Comparison of ENCODE assay signal across 9 mouse cellular contexts in genomic region chr13:48227712-48228111, GRCm38 (mm10). TPM values are rescaled to one million over a fixed set of nuclear protein-coding genes. Genes with fewer than 3 reads are reported as not detected.
A peak's percentile ranks its signal among the peaks of the same experiment; 100 is the strongest.
DNase-seq lines count a peak whose midpoint lies in the region; ATAC-seq and TF ChIP-seq lines count a peak whose summit lies in the region.
"Had no signal": no experiment of that assay in that cellular context is flagged by ENCODE, and none has a peak within 500 bp of the region (broad histone marks: within the 10 kb centered on the region; RNA-seq: fewer than 3 reads in every experiment).

No protein-coding gene starts in this region.

- peak; percentile 12 for TF ChIP-seq POLR2A in ES-Bruce4 (IDR thresholded peaks at IDR 0.05; ENCODE audit: insufficient read depth, low read length)

- H3K4me2 ChIP-seq in forebrain, embryonic 16.5 days (ENCODE audit: low read length): peak overlapping the region; percentile 72
- H3K4me2 ChIP-seq in liver, embryonic 12.5 days: peak overlapping the region; percentile 60
- H3K4me2 ChIP-seq in neural tube, embryonic 11.5 days (ENCODE audit: low read depth): peak overlapping the region; percentile 62

- ATAC-seq in forebrain, embryonic 16.5 days: peak; percentile 98
- peak; percentile 86 for ATAC-seq in liver, embryonic 12.5 days
- ATAC-seq in neural tube, embryonic 11.5 days (ENCODE audit: insufficient read depth, low FRiP score, low TSS enrichment): peak; percentile 98

- intact Hi-C loops in heart, postnatal 10 days (cut with DNase I): loop anchor here (1.0 kb wide), 1 partner anchor 35 kb away; no protein-coding TSS in a partner anchor

- no peaks in the 10 kb centered on the region; the same call in 1 of the 2 replicates for H3K27me3 ChIP-seq in ES-Bruce4 (ENCODE audit: control insufficient read depth, insufficient read depth, low read length, poor library complexity, severe bottlenecking)
- no peaks in the 10 kb centered on the region for H3K27me3 ChIP-seq in forebrain, embryonic 16.5 days (replicated peaks; ENCODE audit: control insufficient read depth, insufficient read depth, low read length)
- peaks cover 22% of the 10 kb centered on the region for H3K27me3 ChIP-seq in liver, embryonic 12.5 days (replicated peaks)
- H3K27me3 ChIP-seq in neural tube, embryonic 11.5 days (ENCODE audit: control insufficient read depth, insufficient read depth, low read length): no peaks in the 10 kb centered on the region

- peak; percentile 87 for DNase-seq in cerebellum, adult 11-12 months
- DNase-seq in heart, postnatal 10 days: peak; percentile 97 to 98
- DNase-seq in kidney, postnatal 36 days: peak; percentile 98
- DNase-seq in neural tube, embryonic 11.5 days (ENCODE audit: low spot score): peak; percentile 99
- peak; percentile 97 for DNase-seq in testis, postnatal 10 days (ENCODE audit: low spot score)

- no peaks in the 10 kb centered on the region for H3K36me3 ChIP-seq in ES-Bruce4 (ENCODE audit: control insufficient read depth, insufficient read depth, low read length, poor library complexity, severe bottlenecking)
- no peaks in the 10 kb centered on the region for H3K36me3 ChIP-seq in forebrain, embryonic 16.5 days (ENCODE audit: control insufficient read depth, insufficient read depth)
- no peaks in the 10 kb centered on the region for H3K36me3 ChIP-seq in liver, embryonic 12.5 days
- H3K36me3 ChIP-seq in neural tube, embryonic 11.5 days (ENCODE audit: control insufficient read depth, insufficient read depth, low read length): no peaks in the 10 kb centered on the region
- H3K36me3 ChIP-seq: G1E had no signal

- peak overlapping the region; percentile 28; the same call in 1 of the 2 replicates for H3K27ac ChIP-seq in ES-Bruce4 (ENCODE audit: insufficient read depth, low read length)
- peak overlapping the region; percentile 82 for H3K27ac ChIP-seq in forebrain, embryonic 16.5 days (ENCODE audit: low read length)
- 0 out of 2 replicates have a peak overlapping the region, but pooled peaks have one; percentile 25 for H3K27ac ChIP-seq in liver, embryonic 12.5 days
- peak overlapping the region; percentile 92 for H3K27ac ChIP-seq in neural tube, embryonic 11.5 days (ENCODE audit: low read depth, low read length)

- H3K9me3 ChIP-seq in ES-Bruce4 (replicated peaks; ENCODE audit: control insufficient read depth, insufficient read depth, low read length, poor library complexity, severe bottlenecking): no peaks in the 10 kb centered on the region
- no peaks in the 10 kb centered on the region for H3K9me3 ChIP-seq in forebrain, embryonic 16.5 days (ENCODE audit: control insufficient read depth, low read length)
- no peaks in the 10 kb centered on the region for H3K9me3 ChIP-seq in liver, embryonic 12.5 days (replicated peaks)
- H3K9me3 ChIP-seq in neural tube, embryonic 11.5 days (ENCODE audit: control insufficient read depth, low read length): no peaks in the 10 kb centered on the region

- peak overlapping the region; percentile 81 for H3K4me3 ChIP-seq in ES-Bruce4 (ENCODE audit: low read depth, low read length)
- peak overlapping the region; percentile 49 for H3K4me3 ChIP-seq in forebrain, embryonic 16.5 days (replicated peaks; ENCODE audit: low read length)
- H3K4me3 ChIP-seq in liver, embryonic 12.5 days: peak overlapping the region; percentile 37
- H3K4me3 ChIP-seq in neural tube, embryonic 11.5 days (ENCODE audit: low read depth, low read length): peak overlapping the region; percentile 28

- TF ChIP-seq EP300 in ES-Bruce4 (IDR thresholded peaks at IDR 0.05; ENCODE audit: insufficient read depth, low read depth, low read length): peak; percentile 63; the same call in 1 of the 2 replicates

- H3K4me1 ChIP-seq in ES-Bruce4 (ENCODE audit: control insufficient read depth, insufficient read depth, low read length): no peaks in the 10 kb centered on the region
- peaks cover 21% of the 10 kb centered on the region for H3K4me1 ChIP-seq in forebrain, embryonic 16.5 days (replicated peaks; ENCODE audit: control insufficient read depth, insufficient read depth, low read length)
- H3K4me1 ChIP-seq in liver, embryonic 12.5 days: peaks cover 6% of the 10 kb centered on the region; the same call in 1 of the 2 replicates
- H3K4me1 ChIP-seq in neural tube, embryonic 11.5 days (ENCODE audit: control insufficient read depth, insufficient read depth, low read length): peaks cover 5% of the 10 kb centered on the region

- WGBS in forebrain, embryonic 16.5 days: under 1% methylated on average over 38 of the region's 38 CpGs
- under 1% methylated on average over 38 of the region's 38 CpGs for WGBS in liver, embryonic 12.5 days (ENCODE audit: insufficient replicate concordance)
- WGBS in neural tube, embryonic 11.5 days: 0% methylated on average over 38 of the region's 38 CpGs

- TF ChIP-seq CTCF in ES-Bruce4 (IDR thresholded peaks at IDR 0.05; ENCODE audit: low read depth, low read length): no peak

- peak overlapping the region; percentile 90 for H3K9ac ChIP-seq in ES-Bruce4 (ENCODE audit: low read depth, poor library complexity, severe bottlenecking)
- peak overlapping the region; percentile 62 for H3K9ac ChIP-seq in forebrain, embryonic 16.5 days (replicated peaks; ENCODE audit: low read depth, low read length)
- no peak overlapping the region for H3K9ac ChIP-seq in liver, embryonic 12.5 days
- H3K9ac ChIP-seq in neural tube, embryonic 11.5 days (ENCODE audit: low read length): peak overlapping the region; percentile 69

RNA-seq across cellular contexts. Expression of gene Id4, which starts 33.3 kb away (rescaled TPM):
- 4.1 and 4.9 TPM in 2 replicates for polyA plus RNA-seq in ES-Bruce4 (2011; ENCODE audit: insufficient read depth, insufficient read length, low read depth, missing spikeins)
- polyA plus RNA-seq in forebrain, embryonic 16.5 days (2015; fragmentation: Nextera tagmentation; extraction: Ambion mirVana): 72.7 and 77.9 TPM in 2 replicates
- total RNA-seq in heart, postnatal 10 days (2021): 1 to 10 TPM; 2.3 to 2.8 TPM
- 0.54 and 0.67 TPM in 2 replicates for polyA plus RNA-seq in liver, embryonic 12.5 days (2016; fragmentation: Nextera tagmentation; extraction: Ambion mirVana)
- 49.5 and 52.5 TPM in 2 replicates for polyA plus RNA-seq in neural tube, embryonic 11.5 days (2014; fragmentation: Nextera tagmentation; extraction: Ambion mirVana)
- total RNA-seq: G1E had no signal
- polyA plus RNA-seq: G1E had no signal

Comparison
In these comparisons a context has a peak if more than half of its experiments do, and no peak if none do; other contexts are left out.
1. Peak in every context shown above with its lines: DNase-seq, ATAC-seq, H3K4me3 ChIP-seq and H3K27ac ChIP-seq.
2. H3K27ac ChIP-seq: peak in every context shown above with its lines; median percentile 92 in neural tube, embryonic 11.5 days; 82 in forebrain, embryonic 16.5 days; 28 in ES-Bruce4; 25 in liver, embryonic 12.5 days.
3. H3K4me3 ChIP-seq: peak in every context shown above with its lines; median percentile 81 in ES-Bruce4; 49 in forebrain, embryonic 16.5 days; 37 in liver, embryonic 12.5 days; 28 in neural tube, embryonic 11.5 days.